ENCODE assay signal across 9 mouse cellular contexts in genomic region chr4:53437110-53437755, GRCm38 (mm10). TPM values are rescaled to one million over a fixed set of nuclear protein-coding genes. Genes with fewer than 3 reads are reported as not detected.
A peak's percentile ranks its signal among the peaks of the same experiment; 100 is the strongest.
DNase-seq lines count a peak whose midpoint lies in the region; ATAC-seq and TF ChIP-seq lines count a peak whose summit lies in the region.
"Had no signal": no experiment of that assay in that cellular context is flagged by ENCODE, and none has a peak within 500 bp of the region (broad histone marks: within the 10 kb centered on the region; RNA-seq: fewer than 3 reads in every experiment).

No protein-coding gene starts in this region.

- ATAC-seq in forebrain, embryonic 13.5 days, result no peak

- H3K4me2 ChIP-seq in myocyte (ENCODE audit: low read depth), result no peak overlapping the region
- H3K4me2 ChIP-seq in forebrain, embryonic 13.5 days, result no peak overlapping the region

- H3K4me1 ChIP-seq in forebrain, embryonic 13.5 days, result peaks cover 13% of the 10 kb centered on the region; the same call in 1 of the 2 replicates

- 71% methylated on average over 10 of the region's 10 CpGs for WGBS in forebrain, embryonic 13.5 days

- H3K4me3 ChIP-seq in myocyte, result no peak overlapping the region
- no peak overlapping the region for H3K4me3 ChIP-seq in forebrain, embryonic 13.5 days

- H3ac ChIP-seq in myocyte (ENCODE audit: control insufficient read depth, insufficient read length), result no peak overlapping the region

- H3K27ac ChIP-seq in forebrain, embryonic 13.5 days, result no peak overlapping the region

- H3K36me3 ChIP-seq in myocyte (ENCODE audit: control insufficient read depth, insufficient read depth), result no peaks in the 10 kb centered on the region
- no peaks in the 10 kb centered on the region for H3K36me3 ChIP-seq in forebrain, embryonic 13.5 days (ENCODE audit: poor library complexity, severe bottlenecking)

- no peaks in the 10 kb centered on the region for H3K27me3 ChIP-seq in myocyte (ENCODE audit: control insufficient read depth, insufficient read depth, insufficient read length)
- H3K27me3 ChIP-seq in forebrain, embryonic 13.5 days, result peaks cover under 1% of the 10 kb centered on the region; the same call in 1 of the 2 replicates

- no peak for TF ChIP-seq POLR2A in myocyte (IDR thresholded peaks at IDR 0.05; ENCODE audit: insufficient read length, low read depth)

- H3K9me3 ChIP-seq in forebrain, embryonic 13.5 days (replicated peaks), result no peaks in the 10 kb centered on the region

- H3K9ac ChIP-seq in forebrain, embryonic 13.5 days, result no peak overlapping the region

- H3K79me2 ChIP-seq in myocyte (ENCODE audit: control insufficient read depth, insufficient read depth), result peaks cover 15% of the 10 kb centered on the region

- DNase-seq in cerebellum, adult 9-10 months, result peak; percentile 18
- no peak for DNase-seq in cerebellum, postnatal 14 days
- DNase-seq in left cerebral cortex, adult 18-20 months (ENCODE audit: low spot score in 2 of 2), result peak; percentile 54 to 56
- no peak for DNase-seq in left cerebral cortex, adult 11 months (ENCODE audit: low spot score)
- peak; percentile 13 for DNase-seq in heart, postnatal 4 days
- DNase-seq in spleen, adult 12 weeks (ENCODE audit: low spot score), result no peak
- DNase-seq: adrenal gland, adult 8-10 months had no signal

TF ChIP-seq in myocyte, 11 proteins besides CTCF, POLR2A, EP300 and RAD21:
- TF ChIP-seq USF1 (IDR thresholded peaks at IDR 0.05; ENCODE audit: low read depth), result no peak
- TF ChIP-seq E2F4 (IDR thresholded peaks at IDR 0.05; ENCODE audit: insufficient read depth), result no peak
- peak; percentile 76 for TF ChIP-seq CEBPB (IDR thresholded peaks at IDR 0.05; ENCODE audit: insufficient read depth, poor library complexity, severe bottlenecking)

RNA-seq across cellular contexts. Expression of gene Slc44a1, which starts 3.0 kb away (rescaled TPM):
- 10 to 100 TPM; 53.1 to 61.2 TPM for total RNA-seq in left cerebral cortex, adult 18-20 months (2021)
- total RNA-seq in heart, postnatal 4 days (2021), result 10 to 100 TPM; 40.9 to 43.2 TPM
- polyA plus RNA-seq in myocyte (2012; fragmentation: generic; extraction: Trizol), result 43.7 TPM
- polyA plus RNA-seq in forebrain, embryonic 13.5 days (2015; fragmentation: Nextera tagmentation; extraction: Ambion mirVana), result 9.5 and 11.5 TPM in 2 replicates

Comparison
In these comparisons a context has a peak if more than half of its experiments do, and no peak if none do; other contexts are left out.
1. DNase-seq: peak in cerebellum, adult 9-10 months (single experiment), left cerebral cortex, adult 18-20 months (2 of 2) and heart, postnatal 4 days (single experiment); none in cerebellum, postnatal 14 days (0 of 2), left cerebral cortex, adult 11 months (single experiment) and spleen, adult 12 weeks (single experiment).